Mouse (Mus musculus) adrenal gland (tissue): ENCODE measurements around the gene Cdh6.

Source experiments
- intact Hi-C: fragments of 180-260 bp; cut with DNase I; formaldehyde crosslinking; loops from one replicate; pipeline ENCODE4 v1.15.1; 2025

The Cdh6 gene

GRCm38 (mm10) chr15:13165094-13165885 is 8.2 kb downstream of the Cdh6 start:
- intact Hi-C loops, result no loop called here

- intact Hi-C loops, result no loop called here
Observed at GRCm38 (mm10) chr15:13155820-13156219, 17.7 kb downstream of the Cdh6 start.

- intact Hi-C loops, result no loop called here
Observed at GRCm38 (mm10) chr15:13155418-13155817, 18.1 kb downstream of the Cdh6 start.

- intact Hi-C loops, result no loop called here
Observed at GRCm38 (mm10) chr15:13141983-13142382, 31.5 kb downstream of the Cdh6 start.

GRCm38 (mm10) chr15:13139662-13140061 is 33.8 kb downstream of the Cdh6 start:
- intact Hi-C loops, result loop anchor here (10.0 kb wide), 1 partner anchor 915 kb away; no protein-coding TSS in a partner anchor

GRCm38 (mm10) chr15:13137166-13137565 is 36.3 kb downstream of the Cdh6 start:
- intact Hi-C loops, result loop anchor here (10.0 kb wide), 1 partner anchor 918 kb away; no protein-coding TSS in a partner anchor

DNA sequence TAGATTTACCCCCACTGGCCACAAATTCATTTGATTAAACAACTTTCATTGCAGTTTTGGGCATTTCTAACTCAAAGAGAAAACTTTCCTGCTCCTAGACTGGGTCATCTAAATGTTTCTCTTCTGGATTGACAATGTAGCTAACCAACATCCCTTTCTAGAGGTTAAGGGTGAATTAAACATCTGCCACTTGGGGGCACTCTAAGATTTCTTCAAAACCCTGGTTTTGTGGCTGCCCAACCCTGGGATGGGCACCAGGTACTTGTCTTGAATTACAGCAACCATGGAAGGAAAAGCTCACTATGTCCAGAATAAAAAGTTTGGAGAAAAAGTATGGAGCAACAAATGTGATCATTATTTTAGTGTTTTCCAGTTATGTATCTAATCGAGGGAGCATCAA is 39.4 kb downstream of the Cdh6 start:
- intact Hi-C loops, result loop anchor here (10.0 kb wide), 1 partner anchor 921 kb away; no protein-coding TSS in a partner anchor

DNA sequence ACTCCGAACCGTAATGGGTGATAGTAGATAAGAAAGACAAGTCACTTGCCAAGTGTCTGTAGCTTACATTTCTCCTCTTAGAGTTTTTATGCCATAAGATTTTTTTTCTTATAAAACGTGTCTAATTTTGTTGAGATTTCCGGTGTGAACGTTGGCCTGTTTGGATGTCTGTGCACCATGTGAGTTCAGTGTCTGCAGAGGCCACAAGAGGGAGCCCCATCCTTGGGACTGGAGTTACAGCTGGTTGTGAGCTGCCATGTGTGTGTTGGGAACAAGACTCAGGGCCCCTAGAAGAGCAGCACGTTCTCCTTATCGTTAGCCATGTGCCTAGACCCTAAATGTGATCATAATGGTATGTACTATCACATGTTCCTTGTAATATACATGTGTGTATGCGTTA is 40.1 kb downstream of the Cdh6 start:
- intact Hi-C loops, result loop anchor here (10.0 kb wide), 1 partner anchor 921 kb away; no protein-coding TSS in a partner anchor

GRCm38 (mm10) chr15:13132493-13132892 is 41.0 kb downstream of the Cdh6 start:
- intact Hi-C loops, result loop anchor here (10.0 kb wide), 1 partner anchor 922 kb away; no protein-coding TSS in a partner anchor

GRCm38 (mm10) chr15:13130246-13130645 is 43.2 kb downstream of the Cdh6 start:
- intact Hi-C loops, result loop anchor here (10.0 kb wide), 1 partner anchor 925 kb away; no protein-coding TSS in a partner anchor

DNA sequence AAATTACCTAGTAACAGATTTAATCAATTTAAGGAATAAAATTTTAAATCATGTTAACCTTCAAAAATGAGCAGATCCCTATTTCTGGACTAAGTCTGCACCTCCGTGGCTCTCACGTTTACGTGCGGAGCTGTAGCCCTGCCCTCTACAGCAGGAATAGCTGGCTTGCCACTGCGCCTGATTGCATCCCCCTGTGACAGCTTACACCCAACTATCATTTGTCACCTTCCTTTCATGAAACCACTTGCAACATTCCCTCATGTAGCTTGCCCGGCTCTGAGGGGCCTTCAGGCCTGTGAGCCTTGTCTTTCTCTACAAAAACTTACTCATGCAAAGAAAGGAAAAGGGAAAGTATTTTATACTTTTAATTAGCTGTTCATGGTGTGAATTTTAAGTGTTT is 73.1 kb downstream of the Cdh6 start:
- intact Hi-C loops, result no loop called here

DNA sequence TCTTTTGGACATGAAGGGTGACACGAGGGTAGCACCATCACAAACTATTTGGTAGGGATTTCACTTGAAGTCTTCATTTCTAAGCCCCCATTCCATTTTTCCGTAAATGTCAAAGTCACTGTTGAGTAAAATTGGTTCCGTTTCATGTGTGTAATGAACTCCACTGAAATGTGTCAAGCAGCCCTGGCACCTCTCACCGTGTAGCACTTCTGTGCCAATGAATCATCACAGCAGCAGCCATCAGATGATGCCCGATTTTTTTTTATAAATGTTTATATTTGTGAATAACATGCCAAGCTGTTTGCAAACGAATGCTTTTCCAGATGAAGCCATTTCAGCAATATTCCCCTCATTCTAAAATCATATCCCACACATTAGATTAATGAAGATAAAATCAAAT is 75.6 kb downstream of the Cdh6 start:
- intact Hi-C loops, result no loop called here

DNA sequence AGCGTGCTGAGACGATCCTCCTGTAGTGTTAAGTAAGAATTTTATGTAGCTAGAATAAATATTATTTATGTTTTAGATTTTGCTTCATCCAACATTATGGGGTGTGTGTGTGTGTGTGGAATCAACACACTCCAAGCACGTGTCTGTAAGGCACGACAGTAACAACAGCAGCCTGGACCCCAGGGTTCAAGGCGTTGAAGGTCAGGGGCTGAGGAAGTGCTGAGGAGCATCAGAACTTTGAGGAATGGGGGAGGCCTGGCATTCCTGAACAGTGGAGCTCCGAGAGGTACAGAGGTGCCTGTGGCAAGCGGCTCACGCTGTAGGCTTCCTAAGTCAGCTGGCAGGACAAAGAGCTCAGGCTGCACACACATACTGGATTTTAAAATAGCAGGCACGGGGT is 78.1 kb downstream of the Cdh6 start:
- intact Hi-C loops, result no loop called here

DNA sequence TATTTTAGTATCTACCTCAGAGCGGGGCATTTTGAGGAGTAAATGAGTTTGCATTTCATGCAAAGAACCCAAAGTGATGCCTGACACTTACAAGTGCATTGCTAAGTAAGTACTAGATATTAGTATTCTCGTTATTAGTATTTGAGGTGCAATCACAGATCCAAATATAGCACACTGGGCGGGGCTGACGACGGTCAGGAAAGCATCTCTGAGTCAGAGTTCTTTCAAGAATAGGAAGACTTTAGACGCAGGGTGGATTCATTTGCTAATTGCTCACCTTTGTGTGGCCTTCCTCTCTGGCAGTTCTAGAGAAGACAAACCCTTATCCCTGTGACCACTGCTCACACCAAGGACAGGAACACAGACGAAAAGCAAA is 78.6 kb downstream of the Cdh6 start:
- intact Hi-C loops, result no loop called here

- intact Hi-C loops, result no loop called here
Observed at GRCm38 (mm10) chr15:13093954-13094880, 79.3 kb downstream of the Cdh6 start.

GRCm38 (mm10) chr15:13092064-13092463 is 81.4 kb downstream of the Cdh6 start:
- intact Hi-C loops, result no loop called here

DNA sequence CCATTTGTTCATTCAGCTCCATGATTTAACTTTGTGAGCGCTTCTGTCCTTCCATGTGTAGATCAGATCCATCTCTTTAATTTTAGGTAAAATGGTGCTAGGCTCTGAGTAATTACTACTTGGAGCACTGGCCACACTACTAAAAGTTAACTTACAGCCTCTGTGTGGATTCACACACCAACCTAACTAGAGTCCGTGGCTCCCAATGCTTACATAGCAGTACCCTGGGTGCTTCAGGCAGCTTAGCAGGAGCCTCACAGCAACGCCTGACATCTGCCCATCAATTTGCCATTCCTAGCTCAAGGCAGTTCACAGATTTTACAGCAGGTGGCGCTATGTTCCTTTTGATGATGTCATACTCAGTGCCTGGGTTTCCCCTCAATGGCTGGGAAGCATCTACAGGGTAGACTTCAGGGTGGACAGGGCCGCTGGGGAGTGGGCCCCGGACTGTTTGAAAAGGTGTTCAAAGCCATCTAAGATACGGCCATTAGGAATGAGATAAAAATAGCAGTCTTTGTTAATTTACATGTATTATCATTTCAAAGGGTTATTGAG is 84.9 kb downstream of the Cdh6 start:
- intact Hi-C loops, result loop anchor here (5.0 to 10.0 kb wide), 2 partner anchors 86 to 769 kb away; partner anchors contain the start of gene Cdh6

- intact Hi-C loops, result loop anchor here (5.0 to 10.0 kb wide), 2 partner anchors 90 to 773 kb away; partner anchors contain the start of gene Cdh6
Observed at GRCm38 (mm10) chr15:13084746-13085145, 88.7 kb downstream of the Cdh6 start.

- intact Hi-C loops, result no loop called here
Observed at GRCm38 (mm10) chr15:13076908-13077669, 96.4 kb downstream of the Cdh6 start.

GRCm38 (mm10) chr15:13074047-13074446 is 99.4 kb downstream of the Cdh6 start:
- intact Hi-C loops, result no loop called here

DNA sequence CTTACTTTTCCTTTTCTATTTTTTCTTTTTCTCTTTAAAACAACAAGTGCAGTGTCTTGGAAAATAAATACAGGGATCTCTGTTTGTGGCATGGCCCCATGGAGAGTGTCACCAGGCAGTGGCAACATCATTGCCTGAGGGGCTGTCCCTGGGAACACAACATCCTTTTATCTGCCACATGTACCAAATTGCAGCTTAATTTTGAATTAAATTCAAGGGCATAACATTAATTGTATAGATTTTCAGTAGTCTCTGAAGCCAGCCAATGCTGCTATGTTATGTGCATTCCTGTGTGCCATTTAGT is 105.3 kb downstream of the Cdh6 start:
- intact Hi-C loops, result no loop called here
